ENCODE assay signal across 13 mouse cellular contexts in genomic region chr14:122882795-122883409, GRCm38 (mm10). TPM values are rescaled to one million over a fixed set of nuclear protein-coding genes. Genes with fewer than 3 reads are reported as not detected.
DNase-seq lines count a peak whose midpoint lies in the region; ATAC-seq lines count a peak whose summit lies in the region.
"Had no signal": no experiment of that assay in that cellular context is flagged by ENCODE, and none has a peak within 500 bp of the region (broad histone marks: within the 10 kb centered on the region; RNA-seq: fewer than 3 reads in every experiment).

No protein-coding gene starts in this region.

- DNase-seq in heart, embryonic 10.5 days (ENCODE audit: low spot score) = peak; percentile 56
- no peak for DNase-seq in heart, adult 8-10 months (ENCODE audit: low spot score)
- peak; percentile 60 for DNase-seq in forebrain, embryonic 14.5 days (ENCODE audit: low spot score)
- peak; percentile 29 for DNase-seq in limb, embryonic 10.5 days (ENCODE audit: low spot score)
- no peak for DNase-seq in adrenal gland, postnatal 14 days
- DNase-seq in right cerebral cortex, adult 2 months (ENCODE audit: low spot score in 2 of 2) = no peak
- no peak for DNase-seq in thymus, postnatal 0 days (ENCODE audit: low spot score)
- DNase-seq: adrenal gland, postnatal 25 days; embryo, embryonic 11 days; gastrocnemius, adult 2 months; kidney, postnatal 14 days had no signal

- no peaks in the 10 kb centered on the region; the same call in 1 of the 2 replicates for H3K27me3 ChIP-seq in heart, embryonic 10.5 days (ENCODE audit: insufficient read depth, poor library complexity, severe bottlenecking)
- no peaks in the 10 kb centered on the region for H3K27me3 ChIP-seq in forebrain, embryonic 14.5 days (replicated peaks; ENCODE audit: control insufficient read depth, insufficient read depth, low read length)
- no peaks in the 10 kb centered on the region for H3K27me3 ChIP-seq in limb, embryonic 10.5 days (ENCODE audit: low read depth, poor library complexity, severe bottlenecking)
- no peaks in the 10 kb centered on the region for H3K27me3 ChIP-seq in neural tube, embryonic 14.5 days (ENCODE audit: control insufficient read depth, insufficient read depth, low read length)
- H3K27me3 ChIP-seq: liver, embryonic 12.5 days had no signal

- H3K9ac ChIP-seq in forebrain, embryonic 14.5 days (ENCODE audit: low read length) = no peak overlapping the region
- H3K9ac ChIP-seq in neural tube, embryonic 14.5 days (replicated peaks; ENCODE audit: low read depth, low read length) = no peak overlapping the region
- H3K9ac ChIP-seq: liver, embryonic 12.5 days had no signal

- WGBS in heart, embryonic 10.5 days = 86% methylated on average over 7 of the region's 7 CpGs
- WGBS in forebrain, embryonic 14.5 days = 29% methylated on average over 7 of the region's 7 CpGs
- 81% methylated on average over 7 of the region's 7 CpGs for WGBS in limb, embryonic 10.5 days
- 52% methylated on average over 7 of the region's 7 CpGs for WGBS in neural tube, embryonic 14.5 days

- H3K4me3 ChIP-seq in heart, embryonic 10.5 days = no peak overlapping the region
- H3K4me3 ChIP-seq in forebrain, embryonic 14.5 days (ENCODE audit: low read depth, low read length) = no peak overlapping the region
- H3K4me3 ChIP-seq in limb, embryonic 10.5 days = no peak overlapping the region
- H3K4me3 ChIP-seq in neural tube, embryonic 14.5 days (ENCODE audit: low read depth, low read length) = no peak overlapping the region
- H3K4me3 ChIP-seq: gastrocnemius, adult 2 months; liver, embryonic 12.5 days had no signal

- peak; percentile 44 for ATAC-seq in forebrain, embryonic 14.5 days
- ATAC-seq in neural tube, embryonic 14.5 days (ENCODE audit: low read depth) = peak; percentile 36; the same call in 1 of the 2 replicates
- ATAC-seq: liver, embryonic 12.5 days had no signal

- no peaks in the 10 kb centered on the region for H3K36me3 ChIP-seq in heart, embryonic 10.5 days
- H3K36me3 ChIP-seq in forebrain, embryonic 14.5 days (ENCODE audit: control insufficient read depth, insufficient read depth, low read length) = no peaks in the 10 kb centered on the region
- H3K36me3 ChIP-seq in limb, embryonic 10.5 days = no peaks in the 10 kb centered on the region
- H3K36me3 ChIP-seq in neural tube, embryonic 14.5 days (ENCODE audit: control insufficient read depth, insufficient read depth, low read length) = no peaks in the 10 kb centered on the region
- H3K36me3 ChIP-seq: liver, embryonic 12.5 days had no signal

- no peaks in the 10 kb centered on the region for H3K9me3 ChIP-seq in heart, embryonic 10.5 days
- H3K9me3 ChIP-seq in forebrain, embryonic 14.5 days (replicated peaks; ENCODE audit: control insufficient read depth, low read length) = no peaks in the 10 kb centered on the region
- H3K9me3 ChIP-seq in limb, embryonic 10.5 days (replicated peaks) = no peaks in the 10 kb centered on the region
- H3K9me3 ChIP-seq in neural tube, embryonic 14.5 days (ENCODE audit: control insufficient read depth, low read length) = no peaks in the 10 kb centered on the region
- H3K9me3 ChIP-seq: liver, embryonic 12.5 days had no signal

- H3K4me1 ChIP-seq in heart, embryonic 10.5 days = peaks cover 15% of the 10 kb centered on the region
- H3K4me1 ChIP-seq in forebrain, embryonic 14.5 days (ENCODE audit: control insufficient read depth, insufficient read depth, low read length) = peaks cover 31% of the 10 kb centered on the region
- H3K4me1 ChIP-seq in limb, embryonic 10.5 days = peaks cover 57% of the 10 kb centered on the region
- H3K4me1 ChIP-seq in neural tube, embryonic 14.5 days (ENCODE audit: control insufficient read depth, insufficient read depth, low read length) = peaks cover 3% of the 10 kb centered on the region; the same call in 1 of the 2 replicates
- H3K4me1 ChIP-seq: liver, embryonic 12.5 days had no signal

- H3K27ac ChIP-seq in heart, embryonic 10.5 days = no peak overlapping the region
- peak overlapping the region; percentile 72 for H3K27ac ChIP-seq in forebrain, embryonic 14.5 days (ENCODE audit: low read depth, low read length)
- peak overlapping the region; percentile 75 for H3K27ac ChIP-seq in limb, embryonic 10.5 days
- H3K27ac ChIP-seq in neural tube, embryonic 14.5 days (ENCODE audit: low read depth, low read length) = no peak overlapping the region; the same call in 1 of the 2 replicates
- H3K27ac ChIP-seq: gastrocnemius, adult 2 months; liver, embryonic 12.5 days had no signal

- 0 out of 2 replicates have a peak overlapping the region, but pooled peaks have one; percentile 2 for H3K4me2 ChIP-seq in forebrain, embryonic 14.5 days (ENCODE audit: low read length)
- no peak overlapping the region for H3K4me2 ChIP-seq in neural tube, embryonic 14.5 days (ENCODE audit: low read depth, low read length)
- H3K4me2 ChIP-seq: liver, embryonic 12.5 days had no signal

RNA-seq across cellular contexts. Expression of gene Ggact, which starts 30.7 kb away (rescaled TPM):
- polyA plus RNA-seq in heart, embryonic 10.5 days (2016; fragmentation: Nextera tagmentation; extraction: Ambion mirVana) = 10.8 and 11.0 TPM in 2 replicates
- total RNA-seq in heart, adult 8-10 months (2022) = 10 to 100 TPM; 27.2 to 33.2 (median 28.1) TPM
- 6.9 and 7.7 TPM in 2 replicates for polyA plus RNA-seq in forebrain, embryonic 14.5 days (2014; fragmentation: Nextera tagmentation; extraction: Ambion mirVana)
- polyA plus RNA-seq in limb, embryonic 10.5 days (2016; fragmentation: Nextera tagmentation; extraction: Ambion mirVana) = 8.0 and 8.8 TPM in 2 replicates
- polyA plus RNA-seq in neural tube, embryonic 14.5 days (2014; fragmentation: Nextera tagmentation; extraction: Ambion mirVana) = 8.2 and 10.4 TPM in 2 replicates
- total RNA-seq in adrenal gland, postnatal 14 days (2021) = 29.2 and 40.9 TPM in 2 replicates
- 24.9 and 25.0 TPM in 2 replicates for polyA plus RNA-seq in thymus, postnatal 0 days (2015; fragmentation: Nextera tagmentation; extraction: Ambion mirVana)

Comparison
In these comparisons a context has a peak if more than half of its experiments do, and no peak if none do; other contexts are left out.
1. DNase-seq: peak in heart, embryonic 10.5 days (single experiment), forebrain, embryonic 14.5 days (single experiment) and limb, embryonic 10.5 days (single experiment); none in heart, adult 8-10 months (single experiment), adrenal gland, postnatal 14 days (single experiment), right cerebral cortex, adult 2 months (0 of 2) and thymus, postnatal 0 days (single experiment).
2. H3K27ac ChIP-seq: peak in forebrain, embryonic 14.5 days (single experiment) and limb, embryonic 10.5 days (single experiment); none in heart, embryonic 10.5 days (single experiment) and neural tube, embryonic 14.5 days (single experiment).